Mouse (Mus musculus): ENCODE measurements around the gene Abcc4.

- TF ChIP-seq EP300 (IDR thresholded peaks at IDR 0.05; ENCODE audit: low read depth) (no peak), CTCF (IDR thresholded peaks at IDR 0.05; ENCODE audit: low read depth) (no peak)
Measured at GRCm38 (mm10) chr14:118674705-118675139, 31.3 kb downstream of the Abcc4 start.

All from liver, postnatal 0 days (tissue).